Mouse (Mus musculus) thymus, postnatal 4 days (tissue): ENCODE measurements at regions not wholly inside any gene's neighbourhood (a gene's known extent, or its start where the extent isn't known, plus 50 kb on each side); places are given as distances from the start of the nearest gene placed in this dataset.

Experiments
- DNase-seq: peaks from one replicate; pipeline ENCODE4 v3.0.0; 2021

GRCm38 (mm10) chr10:9291456-9292146 lies 383.4 kb downstream of the Samd5 start:
- no peak for DNase-seq

GRCm38 (mm10) chr10:9272940-9273339 lies 387.1 kb upstream of the Sash1 start:
- no peak for DNase-seq

GRCm38 (mm10) chr10:9272243-9272642 lies 386.4 kb upstream of the Sash1 start:
- no peak for DNase-seq

GRCm38 (mm10) chr10:9265528-9265927 lies 379.7 kb upstream of the Sash1 start:
- no peak for DNase-seq

GRCm38 (mm10) chr10:9264309-9265000 lies 378.6 kb upstream of the Sash1 start:
- no peak for DNase-seq

GRCm38 (mm10) chr10:9258705-9259104 lies 372.8 kb upstream of the Sash1 start:
- DNase-seq: no peak

- DNase-seq: no peak
These were observed 367.0 kb upstream of the Sash1 start for GRCm38 (mm10) chr10:9252941-9253217.

GRCm38 (mm10) chr10:9252120-9252940 lies 366.5 kb upstream of the Sash1 start:
- DNase-seq: no peak

- DNase-seq: no peak
These were observed 357.4 kb upstream of the Sash1 start for GRCm38 (mm10) chr10:9243281-9243618.

- DNase-seq: no peak
These were observed 356.9 kb upstream of the Sash1 start for GRCm38 (mm10) chr10:9242596-9243280.

GRCm38 (mm10) chr10:9239956-9240355 lies 354.1 kb upstream of the Sash1 start:
- no peak for DNase-seq

- DNase-seq: no peak
These were observed 345.9 kb upstream of the Sash1 start for GRCm38 (mm10) chr10:9231751-9232150.

GRCm38 (mm10) chr10:9229116-9229515 lies 343.2 kb upstream of the Sash1 start:
- no peak for DNase-seq

GRCm38 (mm10) chr10:9227361-9227760 lies 341.5 kb upstream of the Sash1 start:
- DNase-seq: no peak

GRCm38 (mm10) chr10:9210646-9211045 lies 324.8 kb upstream of the Sash1 start:
- DNase-seq: no peak

- no peak for DNase-seq
These were observed 318.2 kb upstream of the Sash1 start for GRCm38 (mm10) chr10:9204096-9204495.

- no peak for DNase-seq
These were observed 317.5 kb upstream of the Sash1 start for GRCm38 (mm10) chr10:9203323-9203722.

- no peak for DNase-seq
These were observed 317.1 kb upstream of the Sash1 start for GRCm38 (mm10) chr10:9202922-9203321.

GRCm38 (mm10) chr10:9174997-9175396 lies 289.1 kb upstream of the Sash1 start:
- DNase-seq: peak; percentile 4

- no peak for DNase-seq
These were observed 287.6 kb upstream of the Sash1 start for GRCm38 (mm10) chr10:9173509-9173908.

GRCm38 (mm10) chr10:9168725-9169124 lies 282.9 kb upstream of the Sash1 start:
- no peak for DNase-seq

GRCm38 (mm10) chr10:9166017-9166416 lies 280.1 kb upstream of the Sash1 start:
- DNase-seq: no peak

- DNase-seq: no peak
These were observed 279.7 kb upstream of the Sash1 start for GRCm38 (mm10) chr10:9165598-9165997.

- DNase-seq: no peak
These were observed 278.5 kb upstream of the Sash1 start for GRCm38 (mm10) chr10:9164333-9164732.
